Mouse (Mus musculus) left cerebral cortex, adult 2 months (tissue): ENCODE data around the gene Clpp. TPM values are rescaled to one million over a fixed set of nuclear protein-coding genes. Genes with fewer than 3 reads are reported as not detected.

Experiments
- DNase-seq, 2 experiments: peaks; one replicate each; pipeline ENCODE4 v3.0.0; 2021 to 2022; ENCODE audit warnings: low spot score in 2 of 2, mixed read lengths in 1 of 2; ENCODE audit errors: extremely low spot score in 1 of 2
- H3K27ac ChIP-seq: fragments of 200-600 bp; 2 replicates; pipeline ENCODE4 v1.8.1; 2022
- H3K4me3 ChIP-seq: fragments of 200-600 bp; 2 replicates; pipeline ENCODE4 v1.8.1; 2022
- CTCF ChIP-seq: fragments of 200-600 bp; IDR thresholded peaks from 2 replicates; pipeline ENCODE4 v1.8.1; 2022; ENCODE audit warnings: antibody characterized with exemption, mild to moderate bottlenecking, moderate library complexity
- intact Hi-C: fragments of 180-260 bp; cut with DNase I; formaldehyde crosslinking; loops from one replicate; pipeline ENCODE4 v1.15.1; 2025
- total RNA-seq, 2 experiments: library from RNA; stranded (reverse); gene quantifications; 2 replicates each; pipeline ENCODE4 v1.2.3; 2021

Gene Clpp
- total RNA-seq, 2 experiments from 2014 or later = 62.4 to 64.7 TPM

DNA sequence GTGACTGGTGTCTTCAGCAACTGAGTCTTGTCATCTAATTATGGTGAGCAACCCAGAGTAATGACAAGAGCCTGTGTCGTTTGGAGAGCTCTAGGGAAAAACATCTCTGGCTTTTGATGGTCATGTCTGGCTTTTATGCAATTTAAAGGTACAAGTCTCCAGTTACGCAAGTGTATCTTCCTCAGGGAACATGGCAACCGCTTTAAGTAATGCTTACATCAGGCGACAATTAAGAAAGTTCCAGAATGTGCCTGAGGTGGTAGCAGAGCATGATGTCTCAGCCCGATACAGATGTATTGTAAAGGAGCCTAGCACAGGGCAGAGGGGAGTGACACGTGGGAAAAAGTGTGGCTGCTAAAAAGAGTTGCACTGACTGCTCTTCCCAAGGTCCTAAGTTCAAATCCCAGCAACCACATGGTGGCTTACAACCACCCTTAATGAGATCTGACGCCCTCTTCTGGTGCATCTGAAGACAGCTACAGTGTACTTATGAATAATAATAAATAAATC, 1.1 kb upstream of the Clpp start:
- peak; percentile 32 for TF ChIP-seq CTCF
- no peak overlapping the region; the same call in 1 of the 2 replicates for H3K27ac ChIP-seq
- peak overlapping the region; percentile 83 for H3K4me3 ChIP-seq
- no peak for DNase-seq
- intact Hi-C loops = loop anchor here (2.0 kb wide), 2 partner anchors 54 to 180 kb away; partner anchors contain the start of gene Mllt1

DNA sequence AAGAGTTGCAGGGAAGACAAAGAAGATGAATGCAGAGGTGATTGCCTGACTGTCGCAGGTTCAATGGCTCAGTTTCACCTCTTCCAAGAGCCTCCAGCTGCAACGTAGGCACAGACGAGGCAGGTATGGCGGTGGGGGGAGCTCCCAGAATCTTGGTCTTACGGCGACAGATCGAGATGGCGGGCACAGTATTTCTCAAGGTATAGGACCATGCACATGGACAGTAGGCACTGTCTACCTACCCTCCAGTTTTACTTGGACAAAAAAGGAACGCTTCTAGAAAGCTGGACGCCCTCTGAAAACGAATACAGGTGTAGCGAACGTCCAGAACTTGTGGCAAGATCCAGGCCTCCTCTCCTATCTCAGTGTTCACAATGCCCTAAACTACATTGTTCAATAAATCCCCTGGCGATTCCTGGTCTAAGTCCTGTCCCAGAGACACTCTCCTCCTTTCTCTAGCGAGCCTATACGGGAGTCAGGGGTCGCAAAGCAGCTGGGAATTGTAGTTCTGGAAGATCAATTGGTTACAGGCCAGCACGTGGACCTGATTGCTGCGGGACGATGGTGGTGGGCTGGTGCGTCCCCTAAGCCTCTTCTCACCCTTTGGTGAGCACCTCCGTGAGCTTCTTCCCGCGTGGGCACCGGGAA, 514 bp upstream of the Clpp start:
- peak in 1 of 2 experiments; percentile 79 for DNase-seq
- Histone ChIP-seq H3K4me3 (peak overlapping the region; percentile 83), H3K27ac (peak overlapping the region; percentile 90)
- TF ChIP-seq CTCF = no peak
- intact Hi-C loops = loop anchor here (1.0 to 10.0 kb wide), 6 partner anchors 22 to 345 kb away; partner anchors contain the start of genes Gm17949, Gpr108, Gtf2f1 and Mllt1

DNA sequence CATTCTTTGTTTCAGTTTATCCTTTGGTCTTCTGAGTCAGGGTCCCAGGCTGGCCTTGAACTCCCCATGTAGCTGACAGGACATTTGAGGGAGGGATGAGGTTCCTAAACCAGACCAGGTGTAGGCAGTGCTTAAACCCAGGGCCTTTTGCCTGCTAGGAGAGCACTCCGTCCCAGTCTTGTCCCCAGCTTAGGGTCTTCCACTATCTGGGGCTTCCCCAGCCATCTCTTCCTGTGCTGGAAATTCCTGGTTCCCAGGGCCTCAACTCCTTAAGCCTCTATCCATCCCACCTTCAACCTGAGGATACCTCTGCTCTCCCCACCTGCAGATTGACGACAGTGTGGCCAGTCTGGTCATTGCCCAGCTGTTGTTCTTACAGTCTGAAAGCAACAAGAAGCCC, 861 bp downstream of the Clpp start:
- DNase-seq = peak in 1 of 2 experiments; percentile 7
- Histone ChIP-seq H3K27ac (no peak overlapping the region; the same call in 1 of the 2 replicates), H3K4me3 (peak overlapping the region; percentile 83)
- intact Hi-C loops = loop anchor here (1.0 to 10.0 kb wide), 5 partner anchors 20 to 344 kb away; partner anchors contain the start of genes Gm17949, Gpr108, Gtf2f1 and Trip10
- TF ChIP-seq CTCF = no peak

DNA sequence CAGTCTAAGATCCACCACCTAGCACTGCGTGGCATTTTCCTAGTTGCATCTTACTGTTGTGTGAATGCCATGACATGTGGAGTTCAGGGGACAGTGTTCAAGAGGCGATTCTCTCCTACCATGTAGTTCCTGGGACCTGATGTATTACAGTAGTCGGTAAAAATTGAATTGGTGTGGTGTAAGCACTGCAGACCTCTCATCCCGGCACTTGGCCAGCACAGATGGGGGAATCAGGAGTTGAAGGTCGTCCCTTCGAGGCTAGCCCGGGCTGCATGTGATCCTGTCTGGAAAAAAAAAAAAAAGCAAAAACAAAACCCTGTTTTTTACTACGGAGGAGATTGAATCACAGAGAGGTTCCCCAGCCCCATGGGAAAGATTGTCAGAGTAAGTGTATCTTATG, 4.9 kb downstream of the Clpp start:
- no peak overlapping the region for H3K4me3 ChIP-seq
- no peak overlapping the region for H3K27ac ChIP-seq
- intact Hi-C loops = loop anchor here (5.0 to 10.0 kb wide), 3 partner anchors 172 to 340 kb away; partner anchors contain the start of genes Gpr108 and Trip10
- no peak for TF ChIP-seq CTCF
- DNase-seq = no peak

DNA sequence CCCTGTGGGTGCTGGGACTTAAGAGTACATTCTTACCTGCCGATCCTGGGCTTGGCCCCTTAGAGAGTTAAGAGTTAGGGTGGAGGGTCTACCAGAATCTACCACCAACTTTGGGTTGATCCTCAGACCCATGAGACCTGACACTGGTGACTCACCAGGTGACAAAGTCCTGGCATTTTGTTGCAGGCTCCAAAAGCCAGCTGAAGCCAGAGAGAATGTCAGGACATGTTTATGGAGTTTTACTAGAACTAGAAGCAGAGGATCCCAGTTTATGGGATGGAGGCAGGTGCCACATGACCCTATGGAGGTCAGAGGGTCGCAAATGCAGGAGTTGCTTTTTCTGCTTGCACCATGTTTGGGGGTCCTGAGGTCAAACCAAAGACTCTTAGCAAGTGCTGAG, 6.4 kb downstream of the Clpp start:
- Histone ChIP-seq H3K27ac (peak overlapping the region; percentile 89), H3K4me3 (peak overlapping the region; percentile 85)
- no peak for TF ChIP-seq CTCF
- no peak for DNase-seq
- intact Hi-C loops = loop anchor here (5.0 to 10.0 kb wide), 3 partner anchors 171 to 338 kb away; partner anchors contain the start of genes Gpr108 and Trip10

DNA sequence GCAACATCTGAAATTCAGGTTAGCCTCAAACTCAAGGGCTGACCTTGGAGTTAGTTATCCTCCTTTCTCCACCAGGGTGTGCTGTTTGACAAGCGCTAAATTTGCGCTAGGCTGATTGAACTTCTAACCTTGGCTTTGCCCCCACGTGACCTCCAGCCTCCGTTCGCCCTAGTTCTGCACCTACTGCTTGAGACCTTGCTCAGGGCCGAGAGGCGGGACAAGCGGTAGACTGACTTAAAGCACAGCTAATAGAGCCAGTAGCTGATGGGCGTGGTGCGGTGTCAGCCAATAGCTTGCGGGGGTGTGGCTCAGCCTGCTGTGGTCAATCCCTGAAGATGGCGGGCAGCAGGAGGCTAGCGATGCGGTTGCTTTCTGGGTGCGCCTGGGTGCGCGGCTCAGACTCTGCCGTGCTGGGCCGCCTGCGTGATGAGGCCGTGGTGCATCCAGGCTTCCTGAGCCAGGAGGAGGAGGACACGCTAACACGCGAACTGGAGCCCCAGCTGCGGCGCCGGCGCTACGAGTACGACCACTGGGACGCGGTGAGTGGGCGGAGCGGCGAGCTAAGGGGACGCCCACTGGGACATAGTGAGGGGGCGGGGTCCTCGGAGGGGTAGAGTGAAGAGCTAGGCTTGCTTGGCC, 7.0 kb downstream of the Clpp start, which contains the start of gene Alkbh7:
TSS of gene Alkbh7 (plus strand) at position 311 of the 639 bp plus-strand sequence.
- H3K4me3 ChIP-seq = peak within 1 kb of the TSS; percentile 85
- intact Hi-C loops = loop anchor here (5.0 to 10.0 kb wide), 3 partner anchors 170 to 338 kb away; partner anchors contain the start of genes Gpr108 and Trip10
- peak; percentile 88 to 92 for DNase-seq
- TF ChIP-seq CTCF = peak; percentile 64
- H3K27ac ChIP-seq = peak within 1 kb of the TSS; percentile 89

DNA sequence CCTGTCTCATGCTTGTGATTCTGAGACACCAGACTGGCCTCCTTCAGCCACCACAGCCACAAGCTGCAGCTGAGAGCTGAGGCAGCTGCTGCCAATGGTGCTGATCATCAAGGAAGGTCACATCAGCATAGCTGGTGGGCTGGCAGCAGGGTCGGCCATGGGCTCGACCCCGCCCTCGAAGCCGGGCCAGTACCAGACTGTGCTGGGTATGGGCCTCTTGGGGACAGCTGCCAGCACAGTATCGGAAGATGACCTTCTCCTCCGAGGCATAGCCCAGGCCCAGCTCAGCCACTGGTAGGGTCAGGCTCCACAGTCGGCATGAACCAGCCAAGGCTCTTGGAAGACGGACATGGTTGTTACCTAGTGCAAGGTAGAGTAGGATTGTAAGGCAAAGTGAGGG, 9.3 kb downstream of the Clpp start:
- no peak for TF ChIP-seq CTCF
- Histone ChIP-seq H3K27ac (no peak overlapping the region), H3K4me3 (no peak overlapping the region)
- no peak for DNase-seq
- intact Hi-C loops = loop anchor here (5.0 to 10.0 kb wide), 3 partner anchors 168 to 335 kb away; partner anchors contain the start of genes Gpr108 and Trip10

DNA sequence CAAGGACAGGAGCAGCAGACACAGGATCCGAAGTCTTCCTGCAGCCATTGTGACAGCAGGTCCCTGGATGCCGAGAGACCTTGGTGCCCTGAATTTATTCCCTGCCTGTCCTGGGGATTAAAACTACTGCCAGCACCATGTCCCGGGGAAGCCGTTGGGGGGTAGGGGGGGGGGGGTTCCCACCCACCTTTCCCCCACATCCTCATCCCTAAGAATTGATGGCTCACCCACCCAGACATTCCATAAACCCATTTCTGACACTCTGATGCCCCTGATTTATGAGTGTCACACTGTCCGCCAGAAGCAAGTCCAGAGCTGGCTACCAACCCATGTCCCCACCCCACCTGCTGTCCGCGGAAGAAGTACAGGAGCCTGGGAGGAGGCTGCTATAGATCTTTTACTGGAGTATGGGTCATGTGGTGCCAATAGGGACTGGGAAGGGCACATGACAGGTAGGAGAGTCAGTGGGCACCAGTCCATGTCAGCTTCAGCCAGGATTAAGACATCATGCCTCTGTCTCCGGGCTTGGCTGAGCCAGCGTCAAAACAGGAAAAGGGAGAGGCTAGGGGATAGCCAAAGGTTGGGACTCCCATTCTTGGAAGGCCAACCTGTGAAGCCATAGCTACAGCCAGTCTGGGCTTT, 10.0 kb downstream of the Clpp start, which contains the start of gene Pspn:
TSS of gene Pspn (minus strand) at position 51 of the 642 bp plus-strand sequence.
- H3K4me3 ChIP-seq = no peak within 1 kb of the TSS
- no peak within 1 kb of the TSS for H3K27ac ChIP-seq
- no peak for DNase-seq
- intact Hi-C loops = loop anchor here (5.0 to 10.0 kb wide), 4 partner anchors 167 to 335 kb away; partner anchors contain the start of genes Gpr108 and Trip10
- TF ChIP-seq CTCF = no peak

DNA sequence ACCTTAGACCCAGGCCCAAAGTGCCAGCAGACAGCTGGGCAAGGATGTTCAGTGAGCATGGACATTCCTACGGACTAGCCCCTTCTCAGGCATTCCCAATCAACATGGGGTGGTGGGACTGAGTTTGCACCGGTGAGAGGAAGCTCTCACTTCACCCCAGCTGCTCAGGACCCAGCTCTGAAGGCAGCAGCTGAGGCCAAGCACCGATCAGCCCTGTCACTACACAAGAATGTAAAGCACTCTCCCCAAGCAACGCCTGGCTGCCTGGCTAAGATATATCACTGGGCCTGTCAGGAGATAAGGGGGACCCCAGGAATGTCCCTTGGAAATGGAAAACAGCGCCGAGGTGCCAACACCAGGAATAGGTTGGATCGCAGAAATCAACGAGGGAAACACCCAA, 11.1 kb downstream of the Clpp start:
- TF ChIP-seq CTCF = no peak
- intact Hi-C loops = loop anchor here (5.0 kb wide), 1 partner anchor 194 kb away; no protein-coding TSS in a partner anchor
- no peak for DNase-seq
- Histone ChIP-seq H3K4me3 (no peak overlapping the region), H3K27ac (no peak overlapping the region)

DNA sequence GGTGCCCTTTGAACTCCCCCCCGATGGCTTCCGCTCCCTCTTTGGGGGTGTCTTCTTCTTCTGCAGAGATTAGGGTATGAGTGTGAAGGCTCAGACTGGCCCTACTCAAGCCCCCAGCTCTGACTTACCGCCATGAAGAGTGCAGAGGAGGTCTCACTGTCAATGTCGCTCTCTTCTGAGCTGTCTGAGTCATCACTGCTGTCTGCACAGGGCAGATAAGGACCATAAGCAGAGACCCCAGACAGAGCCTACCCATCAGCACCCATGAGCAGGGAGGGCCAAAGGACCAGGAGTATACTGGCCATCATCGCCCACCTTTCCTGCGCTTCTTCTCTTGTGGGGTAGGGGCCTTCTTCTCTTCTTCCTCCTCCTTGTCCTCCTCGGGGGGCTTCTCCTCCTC, 13.9 kb downstream of the Clpp start:
- no peak for TF ChIP-seq CTCF
- no peak overlapping the region for H3K4me3 ChIP-seq
- H3K27ac ChIP-seq = no peak overlapping the region
- no peak for DNase-seq
- intact Hi-C loops = loop anchor here (5.0 kb wide), 1 partner anchor 197 kb away; no protein-coding TSS in a partner anchor
